Mouse (Mus musculus): ENCODE measurements around the gene Cfi. TPM values are rescaled to one million over a fixed set of nuclear protein-coding genes. Genes with fewer than 3 reads are reported as not detected.

Gene Cfi
- total RNA-seq (2023) = not detected

DNA sequence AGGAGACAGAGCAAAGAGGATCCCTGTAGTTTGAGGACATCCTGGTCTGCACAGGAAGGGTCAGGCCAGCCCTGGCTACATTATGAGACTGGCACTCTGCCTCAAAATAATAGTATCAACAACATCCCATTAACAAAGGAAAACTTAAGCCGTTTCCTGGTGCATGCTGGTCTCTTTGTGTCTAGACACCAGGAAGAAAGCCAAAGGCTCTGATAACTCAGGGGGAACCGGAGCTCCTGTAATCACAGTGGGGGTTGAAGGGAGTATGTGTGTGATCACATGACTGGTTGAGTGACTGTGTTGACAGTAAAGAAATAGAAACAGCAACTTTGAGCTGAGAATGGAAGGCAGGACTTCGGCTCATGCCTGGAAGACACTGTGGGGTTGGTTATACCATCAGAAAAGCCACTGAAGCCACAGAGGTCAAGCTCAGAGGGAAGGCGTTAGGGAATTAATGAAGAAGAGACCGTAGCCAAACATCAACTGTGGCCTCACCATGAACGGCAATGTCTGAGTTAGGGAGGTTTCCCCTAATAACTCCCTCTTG is at the start of gene Cfi:
Cfi (plus strand) TSS at position 497 of the 547 bp plus-strand sequence.

DNA sequence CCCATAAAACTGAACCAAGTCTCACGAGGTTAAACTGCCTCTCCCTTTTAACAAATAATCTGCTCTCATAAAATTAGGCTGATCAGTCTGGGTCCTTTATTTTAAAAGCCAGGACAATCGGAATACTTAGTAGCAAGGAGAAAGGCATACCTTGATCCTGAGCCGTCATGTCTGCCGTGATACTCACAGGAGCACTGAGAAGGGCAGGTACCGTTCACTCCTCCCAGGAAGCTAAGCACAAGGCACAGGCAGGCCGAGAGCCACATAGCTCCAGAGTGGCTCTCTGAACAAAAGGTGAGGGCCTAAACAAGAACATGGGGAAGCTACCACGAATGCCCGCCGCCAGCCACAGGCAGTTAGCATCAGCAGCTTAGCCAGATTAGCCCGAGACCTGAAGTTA is 31.9 kb upstream of the Cfi start, which contains the start of gene Lrit3:
Lrit3 (minus strand) TSS at position 266 of the 400 bp plus-strand sequence.

GRCm38 (mm10) chr3:129822206-129822775 is 13.4 kb upstream of the Cfi start, which contains the start of gene Rrh:
Gene Rrh (minus strand): TSS chr3:129822587.

DNA sequence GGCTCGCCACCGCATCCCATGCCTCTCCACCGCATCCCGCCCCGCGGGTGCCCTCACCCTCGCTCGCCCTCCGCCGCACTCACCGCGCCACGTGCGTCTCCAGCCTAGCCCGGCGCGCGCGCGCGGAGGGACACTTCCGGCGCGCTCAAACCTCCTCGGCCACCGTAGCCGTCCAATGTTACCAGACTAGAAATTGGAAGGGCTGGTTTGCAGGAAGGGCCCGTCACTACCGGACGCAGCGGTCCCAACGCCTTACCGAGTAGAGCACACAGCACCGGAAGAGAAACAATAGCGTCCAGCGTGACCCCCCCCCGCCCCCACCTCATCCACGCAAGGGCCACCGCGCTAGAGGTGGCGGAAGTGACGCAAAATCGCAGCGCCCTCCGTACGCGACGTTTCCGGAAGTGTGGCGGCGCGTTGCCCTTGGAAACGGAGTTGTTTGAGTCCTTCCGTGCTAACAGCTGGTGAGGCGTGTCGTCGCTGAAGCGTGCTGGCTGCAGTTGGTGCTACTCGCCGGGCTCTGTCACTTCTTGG is 4.6 kb upstream of the Cfi start, which contains the start of gene Gar1:
Gar1 (minus strand) TSS at position 362 of the 534 bp plus-strand sequence.

GRCm38 (mm10) chr3:129878405-129879021 is 42.8 kb downstream of the Cfi start, which contains the start of gene Pla2g12a:
Gene Pla2g12a (plus strand): TSS chr3:129878606.

GRCm38 (mm10) chr3:129901271-129901809 is 65.7 kb downstream of the Cfi start, which contains the start of gene Casp6:
Gene Casp6 (plus strand): TSS chr3:129901425.

Other genes starting within 250 kb of the Cfi start
- 1 to 10 TPM in 1 of 2 experiments, under 1 TPM in 1; 0.42 to 1.9 TPM for gene Egf, start 80.6 kb upstream of the Cfi start, total RNA-seq (2023)
- gene Lrit3, start 31.9 kb upstream of the Cfi start, total RNA-seq (2023) = not detected
- gene Rrh, start 13.3 kb upstream of the Cfi start, total RNA-seq (2023) = under 1 TPM; 0.24 TPM
- 10 to 100 TPM; 21.5 to 29.9 TPM for gene Gar1, start 4.5 kb upstream of the Cfi start, total RNA-seq (2023)
- gene Pla2g12a, start 42.7 kb downstream of the Cfi start, total RNA-seq (2023) = 1 to 10 TPM; 6.4 to 7.6 TPM
- 1 to 10 TPM; 7.9 to 9.4 TPM for gene Casp6, start 65.5 kb downstream of the Cfi start, total RNA-seq (2023)
- 10 to 100 TPM; 25.1 to 36.2 TPM for gene Mcub, start 134.3 kb downstream of the Cfi start, total RNA-seq (2023)
- 10 to 100 TPM; 81.6 to 81.9 TPM for gene Sec24b, start 225.7 kb downstream of the Cfi start, total RNA-seq (2023)

Measured in neutrophil, adult 59 days (primary cell).